Mouse (Mus musculus) lung, postnatal 0 days (tissue): Measurements from ENCODE around the gene Hmgb1.

ENCODE experiments used
- CTCF ChIP-seq: IDR thresholded peaks from 2 replicates; pipeline ENCODE4 v1.5.1; 2016; ENCODE audit warnings: antibody characterized with exemption, mild to moderate bottlenecking
- EP300 ChIP-seq: IDR thresholded peaks from 2 replicates; pipeline ENCODE4 v1.6.1; 2016; ENCODE audit warnings: antibody characterized with exemption, mild to moderate bottlenecking, control low read depth

DNA sequence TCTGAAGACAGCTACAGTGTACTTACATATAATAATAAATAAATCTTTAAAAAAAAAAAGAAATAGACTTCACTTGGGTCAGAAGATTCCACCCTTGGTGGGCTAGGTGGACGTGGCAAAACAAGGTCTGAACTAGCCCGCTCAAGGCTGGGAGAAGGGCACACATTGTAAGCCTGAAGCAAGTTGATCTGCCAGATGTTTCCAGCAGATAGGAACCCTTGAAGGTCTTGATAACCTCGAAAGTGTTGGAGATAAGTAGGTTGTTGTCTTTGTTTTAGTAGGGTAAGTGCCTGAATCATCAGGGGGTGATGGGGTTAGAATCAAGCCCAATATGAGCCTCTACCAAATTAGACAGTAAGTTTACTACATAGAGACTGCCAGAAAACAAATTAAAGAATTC is 35.2 kb upstream of the Hmgb1 start:
- no peak for TF ChIP-seq EP300
- TF ChIP-seq CTCF = no peak
